Mouse (Mus musculus) left cerebral cortex, adult 9 months (tissue): ENCODE data around the gene Dbil5.
"Not testable (repeated sequence)": the region's sequence is repeated elsewhere in the genome, so short reads cannot be mapped to it uniquely, and the experiment has no call there.

Experiments
- DNase-seq, 2 experiments: peaks; one replicate each; pipeline ENCODE4 v3.0.0; 2022; ENCODE audit warnings: low spot score in 2 of 2

Gene Dbil5

DNA sequence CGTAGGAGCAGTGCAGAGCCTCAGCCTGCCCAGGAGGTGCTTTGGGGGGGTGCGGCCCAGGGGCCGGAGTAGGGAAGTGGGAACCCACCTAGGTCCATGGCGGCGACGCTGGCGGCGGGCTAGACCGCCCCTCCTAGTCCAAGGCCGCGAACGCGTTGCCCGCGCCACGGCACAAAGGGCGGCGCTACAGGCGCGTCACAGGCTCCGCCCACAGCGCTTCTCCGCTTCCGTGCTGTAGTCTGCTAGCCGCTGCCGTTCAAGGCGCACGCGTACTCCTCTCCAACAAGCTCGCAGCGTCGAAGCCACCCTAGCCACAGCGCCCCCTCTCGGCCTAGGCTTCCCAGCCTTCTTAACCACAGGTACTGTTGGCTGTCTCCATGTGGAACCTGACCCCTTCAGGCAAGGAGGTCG is at the start of gene Dbil5, which contains the start of gene Gemin4:
TSS of gene Dbil5 (plus strand) at position 219 of the 411 bp plus-strand sequence.
TSS of gene Gemin4 (minus strand) at position 275 of the 411 bp plus-strand sequence.
- DNase-seq: peak; percentile 90 to 97

DNA sequence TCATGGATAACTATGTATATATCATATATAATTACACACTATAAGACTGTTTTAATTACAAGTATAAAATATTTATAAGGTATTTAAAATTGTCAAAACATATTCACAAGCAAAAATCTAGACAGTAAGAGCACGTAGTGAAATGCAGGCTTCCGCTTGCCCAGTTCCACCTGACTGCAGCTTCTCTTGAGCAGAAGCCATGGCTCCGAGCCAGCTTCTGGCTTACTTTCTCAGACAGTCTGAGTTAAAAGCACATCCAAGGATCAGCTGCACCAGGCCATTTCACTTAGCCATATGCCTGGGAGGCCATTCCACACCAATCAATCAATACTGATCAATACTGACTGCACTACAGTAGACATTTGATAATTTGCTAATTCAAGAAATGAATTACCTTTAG is 48.4 kb upstream of the Dbil5 start:
- DNase-seq: no peak

DNA sequence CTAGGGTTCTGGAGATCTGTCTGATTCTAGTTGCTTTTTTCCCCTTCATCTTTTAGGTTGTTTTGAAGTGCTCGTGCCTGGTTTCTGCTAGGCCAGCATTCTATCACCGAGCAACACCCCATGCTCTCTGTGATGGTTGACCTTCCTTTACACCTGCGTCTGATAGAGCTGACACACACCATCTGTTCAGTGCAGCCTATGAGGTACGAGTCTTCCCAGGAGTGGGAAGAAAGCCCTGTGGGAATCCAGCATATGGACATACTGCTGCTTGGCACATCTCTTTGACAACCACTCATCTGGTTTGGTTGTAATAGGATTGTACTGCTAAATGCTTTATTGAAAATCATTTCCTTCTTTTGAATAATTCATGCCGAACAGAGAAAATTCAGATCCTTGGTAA is 47.2 kb upstream of the Dbil5 start:
- DNase-seq: no peak

DNA sequence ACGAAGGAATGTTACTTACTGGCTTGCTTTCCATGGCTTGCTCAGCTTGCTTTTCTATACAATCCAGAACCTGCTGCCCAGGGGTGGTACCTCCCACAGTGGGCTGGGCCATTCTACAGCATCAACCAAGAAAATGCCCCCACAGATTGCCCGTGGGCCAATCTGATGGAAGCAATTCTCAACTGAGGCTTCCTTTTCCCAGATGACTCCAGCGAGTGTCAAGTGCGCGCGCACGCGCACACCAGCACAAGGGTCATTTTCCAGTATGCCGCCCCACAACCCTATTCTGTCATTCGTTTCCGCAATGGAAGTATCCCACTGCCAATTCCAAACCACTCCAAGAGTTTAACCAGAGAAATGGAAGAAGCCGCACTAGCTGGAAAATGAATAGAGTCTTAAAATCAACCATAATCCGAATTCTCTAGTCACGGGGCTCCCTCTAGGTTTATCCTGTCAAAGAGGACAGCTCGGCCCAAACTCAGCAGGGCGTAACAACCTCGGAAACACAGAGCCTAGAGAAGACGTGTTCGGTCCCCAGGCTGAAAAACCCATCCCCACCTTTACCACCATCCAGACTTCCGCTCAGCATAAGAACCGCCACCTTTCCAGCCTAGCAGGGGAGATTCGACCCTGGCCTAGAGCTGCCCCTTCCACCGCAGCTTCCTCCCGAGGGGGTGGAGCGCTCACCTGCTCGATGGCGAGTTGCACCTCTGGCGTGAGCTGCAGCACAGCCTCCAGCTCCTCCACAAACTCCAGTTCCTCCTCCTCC is 38.5 kb upstream of the Dbil5 start:
- peak; percentile 32 to 54 for DNase-seq

DNA sequence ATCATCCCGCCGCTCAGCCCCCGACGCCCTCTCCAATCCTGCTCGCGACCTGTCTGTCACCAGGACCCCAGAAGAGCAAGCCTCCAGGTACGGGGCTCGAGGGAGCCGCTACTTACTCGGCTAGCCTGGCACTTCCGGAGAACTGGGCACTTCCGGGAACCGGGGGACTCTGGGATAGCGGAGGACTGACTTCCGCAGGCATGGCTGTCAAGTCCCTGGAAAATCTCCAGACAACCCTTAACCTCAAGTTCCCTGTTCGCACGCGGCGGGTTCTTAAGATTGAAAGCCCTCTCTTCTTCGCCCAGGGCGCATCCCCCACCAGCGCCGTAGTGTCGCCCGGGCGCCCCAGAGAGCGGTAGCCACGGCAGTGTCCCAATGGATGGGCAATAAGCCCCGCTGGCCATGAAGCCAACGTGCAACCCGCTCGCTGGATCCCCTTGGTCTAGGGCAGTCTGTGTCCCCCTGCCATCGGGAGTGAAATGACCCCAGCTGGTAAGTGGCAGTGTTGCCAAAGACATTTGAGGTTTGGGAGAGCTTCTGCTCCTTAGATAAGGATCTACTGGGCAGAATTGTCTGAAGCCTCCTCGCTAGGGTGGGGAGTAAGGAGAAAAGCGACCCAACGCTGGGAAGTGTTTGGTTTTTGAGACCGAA is 37.8 kb upstream of the Dbil5 start, which contains the start of the genes Vps53 and Fam57a:
TSS of gene Vps53 (minus strand) at position 153 of the 651 bp plus-strand sequence.
TSS of gene Fam57a (plus strand) at position 177 of the 651 bp plus-strand sequence.
- DNase-seq: peak; percentile 64 to 89

DNA sequence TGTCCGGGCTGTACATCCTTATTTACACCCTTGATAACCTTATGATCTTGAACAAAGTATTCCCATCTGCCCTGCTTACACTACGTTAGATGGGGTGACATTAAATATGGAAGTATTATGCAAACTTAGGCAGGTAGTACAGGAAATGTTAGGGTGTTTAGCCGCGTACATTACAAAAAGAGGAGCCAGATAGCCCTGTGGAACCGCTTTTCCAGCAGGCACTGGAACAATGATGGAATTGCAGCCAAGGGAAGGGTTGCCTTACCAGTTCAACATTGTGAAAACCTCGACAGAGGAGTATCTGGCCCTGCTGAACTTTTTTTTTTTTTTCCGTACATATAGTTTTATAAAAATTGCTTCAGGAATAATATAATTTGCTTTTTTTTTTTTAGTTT is 37.3 kb upstream of the Dbil5 start:
- no peak for DNase-seq

DNA sequence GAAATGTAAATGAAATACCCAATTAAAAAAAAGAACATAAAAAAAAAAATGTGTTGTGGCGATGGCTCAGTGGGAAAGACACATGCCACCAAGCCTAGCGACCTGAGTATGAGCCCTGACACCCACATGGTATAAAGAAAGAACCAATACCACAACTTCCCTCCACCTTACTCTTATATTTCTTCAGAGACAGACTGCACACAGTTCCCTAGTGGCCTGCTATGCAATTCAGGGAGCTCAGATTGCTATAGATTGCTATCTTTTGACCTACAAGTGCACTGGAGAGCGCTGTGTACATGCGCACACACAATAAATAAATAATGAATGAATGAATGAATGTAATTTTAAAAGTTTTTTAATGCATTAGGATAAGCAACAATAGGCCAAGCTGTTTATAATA is 33.7 kb upstream of the Dbil5 start:
- DNase-seq: no peak

DNA sequence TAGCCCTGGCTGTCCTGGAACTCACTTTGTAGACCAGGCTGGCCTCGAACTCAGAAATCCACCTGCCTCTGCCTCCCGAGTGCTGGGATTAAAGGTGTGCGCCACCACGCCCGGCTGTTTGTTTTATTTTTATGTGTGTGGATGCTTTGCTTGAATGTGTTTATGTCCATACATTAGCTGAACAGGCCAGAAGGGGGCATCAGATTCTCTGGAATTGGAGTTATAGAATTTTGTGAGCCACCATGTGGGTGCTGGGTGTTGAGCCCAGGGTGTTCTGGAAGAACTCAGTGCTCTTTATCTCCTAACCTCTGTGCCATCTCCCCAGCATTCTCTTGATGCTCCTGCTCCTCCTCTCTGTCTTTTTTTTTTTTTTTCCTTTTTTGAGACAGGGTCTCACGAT is 30.5 kb upstream of the Dbil5 start:
- no peak for DNase-seq

DNA sequence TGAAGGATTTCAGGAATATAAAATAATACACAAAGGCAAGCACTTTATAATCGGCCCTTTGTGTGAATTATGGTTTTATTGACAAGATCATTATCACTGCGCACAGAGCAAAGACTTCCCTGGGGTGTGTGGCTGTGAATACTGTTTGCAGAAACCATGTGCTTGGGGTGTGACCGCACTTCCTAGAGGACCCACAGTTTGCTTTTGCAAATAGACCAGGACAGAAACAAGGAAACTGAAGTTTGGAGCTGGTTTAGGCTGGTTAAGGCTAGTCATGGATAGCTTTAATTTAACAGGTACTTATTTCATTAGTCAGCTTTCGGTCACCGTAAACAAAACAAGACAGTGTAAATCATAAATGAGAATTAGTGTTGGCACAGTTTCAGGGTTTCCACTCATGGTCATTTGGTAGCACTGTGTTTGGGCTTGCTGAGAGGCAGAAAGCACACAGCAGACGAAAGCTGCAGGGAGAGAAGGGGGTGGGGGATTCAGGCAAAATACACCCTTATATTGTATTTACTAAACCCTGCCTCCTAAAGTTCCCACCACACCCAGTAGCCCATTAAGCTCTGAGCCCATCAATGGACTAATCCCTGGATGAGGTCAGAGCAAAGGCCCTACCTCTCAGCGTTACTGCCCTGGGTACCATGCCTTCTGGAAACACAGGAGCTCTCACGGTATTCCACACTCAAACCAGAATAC is 21.0 kb upstream of the Dbil5 start:
- no peak for DNase-seq

DNA sequence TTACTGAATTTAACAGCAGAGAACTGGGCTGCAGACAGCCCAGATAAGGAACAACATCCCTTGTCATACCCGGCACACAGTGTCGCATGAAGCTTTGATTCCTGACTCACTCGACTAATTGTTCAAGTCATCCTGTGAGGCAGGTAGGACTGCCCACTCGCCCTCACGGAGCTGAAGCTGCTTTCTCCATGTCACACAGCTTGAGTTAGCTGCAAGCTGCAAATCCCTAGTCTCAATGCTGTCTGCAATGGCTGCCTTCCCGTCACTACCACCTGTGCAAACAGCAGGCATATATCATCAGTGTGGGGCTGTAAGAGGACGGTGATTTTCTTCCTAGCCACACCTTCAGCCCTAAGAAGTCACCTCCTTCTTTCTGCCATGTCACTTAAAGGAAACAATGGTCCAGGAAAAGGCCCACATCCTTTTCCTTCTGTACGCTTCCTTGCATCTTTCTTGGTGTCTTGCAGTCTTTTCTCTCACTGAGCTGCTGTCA is 20.4 kb upstream of the Dbil5 start:
- no peak for DNase-seq

DNA sequence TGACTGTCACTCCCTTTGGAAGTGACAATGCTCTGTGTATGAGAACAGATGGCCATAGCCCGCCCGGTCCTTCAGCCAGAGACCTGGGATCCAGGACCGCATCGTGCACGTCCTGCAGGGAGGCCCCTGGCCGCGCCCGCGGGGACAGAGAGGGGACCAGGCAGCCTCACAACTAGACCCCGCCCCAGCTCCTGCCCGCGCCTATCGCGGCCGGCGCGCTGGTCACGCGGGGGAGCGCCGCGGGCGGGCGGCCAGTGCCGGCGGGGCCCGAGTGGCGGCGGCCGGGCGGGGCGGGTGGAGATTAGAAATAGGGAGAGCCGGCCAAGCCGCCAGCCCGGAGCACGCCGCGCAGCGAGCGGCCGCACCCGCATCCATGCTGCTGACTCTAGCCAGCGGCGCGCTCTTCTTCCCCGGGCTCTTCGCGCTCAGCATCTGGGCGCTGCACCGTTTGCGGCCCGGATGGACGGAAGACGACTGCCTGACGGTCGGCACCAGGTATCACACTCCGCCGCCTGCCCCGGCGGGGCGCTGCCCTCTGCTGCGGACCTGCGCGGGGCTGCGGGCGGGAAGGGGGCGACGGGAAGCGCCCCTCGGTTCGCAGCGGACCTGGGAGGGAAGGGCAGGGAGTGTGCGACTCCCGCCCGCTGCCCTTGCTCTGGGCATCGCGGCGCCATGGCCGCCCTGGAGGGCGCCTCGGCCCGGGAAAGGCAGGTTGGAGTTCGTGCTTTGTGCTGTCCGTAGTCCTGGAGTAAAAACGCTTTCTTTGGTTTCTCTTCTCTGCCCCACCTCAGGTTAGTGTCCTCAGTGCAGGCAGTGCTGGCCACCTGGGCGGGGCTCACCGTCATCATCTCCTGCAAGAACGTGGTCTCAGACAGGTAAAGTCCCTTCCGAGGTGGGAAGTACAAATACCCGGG is 15.4 kb upstream of the Dbil5 start:
- DNase-seq: peak in 1 of 2 experiments; percentile 83

DNA sequence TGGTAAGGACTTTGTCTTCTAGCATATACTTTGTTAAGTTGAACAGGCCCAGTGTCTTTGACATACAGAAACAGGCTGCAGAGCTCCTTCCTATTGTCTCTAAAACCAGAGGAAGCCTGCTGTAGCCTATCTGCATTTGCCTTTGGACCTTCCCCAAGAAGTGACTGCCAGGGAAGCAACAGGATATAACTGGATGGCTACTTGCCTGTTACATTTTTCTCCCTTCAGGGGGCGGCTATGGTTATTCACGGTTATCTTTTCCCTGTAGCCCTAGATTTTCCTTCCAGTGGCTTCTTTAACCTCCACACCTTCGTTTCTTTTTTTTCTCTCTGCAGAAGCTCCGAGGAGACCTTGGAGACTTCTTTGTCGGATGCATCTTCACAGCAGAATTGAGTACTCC is 10.6 kb upstream of the Dbil5 start:
- no peak for DNase-seq

DNA sequence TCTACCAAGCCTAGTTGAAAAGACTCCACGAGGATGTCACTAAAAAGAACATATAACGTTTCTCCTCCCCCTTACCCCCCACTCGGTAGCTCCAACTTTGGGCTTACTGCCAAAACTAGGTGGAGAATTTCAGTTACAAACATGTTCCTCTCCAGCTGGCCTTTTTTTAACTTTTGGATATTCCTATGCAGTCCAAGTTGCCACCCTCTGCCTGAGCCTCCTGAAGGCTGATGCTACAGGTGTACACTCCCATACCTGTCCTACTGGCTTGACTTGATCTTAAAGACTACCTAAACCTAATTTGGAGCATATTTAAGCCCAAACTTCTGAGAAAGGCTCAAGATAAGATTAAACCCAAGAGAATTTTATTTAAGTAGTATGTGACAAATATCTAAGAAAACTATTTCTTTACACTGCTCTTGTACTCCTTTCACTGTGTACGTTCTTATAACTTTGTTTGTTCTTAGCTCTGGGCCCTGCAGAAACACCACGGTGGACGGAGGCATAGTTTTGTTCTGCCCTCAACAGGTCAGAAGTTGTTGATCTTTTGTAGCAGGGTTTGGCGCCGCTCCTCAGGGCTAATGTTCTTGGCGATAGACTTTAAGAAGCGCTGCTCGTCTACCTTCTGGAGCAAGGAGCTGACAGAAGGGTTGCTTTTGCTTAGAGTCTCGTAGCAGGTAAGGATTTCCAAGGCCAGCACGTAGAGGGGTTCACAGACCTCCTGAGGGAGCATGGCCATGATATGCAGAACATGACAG is 7.0 kb upstream of the Dbil5 start:
- no peak for DNase-seq

DNA sequence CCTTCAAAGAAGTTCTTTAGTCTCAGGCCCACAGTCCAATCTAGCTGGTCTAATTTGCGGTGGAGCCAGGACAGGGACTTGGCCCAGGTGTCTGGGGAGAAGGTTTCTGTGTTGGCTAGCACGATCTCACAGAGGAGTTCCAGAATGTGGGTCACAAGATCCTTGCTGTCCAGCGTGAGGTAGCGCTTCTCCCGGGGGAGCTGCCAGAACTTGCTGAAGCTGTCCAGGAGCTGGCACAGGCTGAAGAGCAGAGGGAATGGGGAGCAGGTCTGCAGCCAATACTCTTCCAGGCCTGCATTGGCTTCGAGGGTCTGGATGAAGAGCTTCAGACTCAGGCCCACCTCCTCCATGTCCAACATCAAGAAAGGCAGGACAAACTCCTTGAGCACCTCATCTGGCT is 5.8 kb upstream of the Dbil5 start:
- not testable (repeated sequence) for DNase-seq

DNA sequence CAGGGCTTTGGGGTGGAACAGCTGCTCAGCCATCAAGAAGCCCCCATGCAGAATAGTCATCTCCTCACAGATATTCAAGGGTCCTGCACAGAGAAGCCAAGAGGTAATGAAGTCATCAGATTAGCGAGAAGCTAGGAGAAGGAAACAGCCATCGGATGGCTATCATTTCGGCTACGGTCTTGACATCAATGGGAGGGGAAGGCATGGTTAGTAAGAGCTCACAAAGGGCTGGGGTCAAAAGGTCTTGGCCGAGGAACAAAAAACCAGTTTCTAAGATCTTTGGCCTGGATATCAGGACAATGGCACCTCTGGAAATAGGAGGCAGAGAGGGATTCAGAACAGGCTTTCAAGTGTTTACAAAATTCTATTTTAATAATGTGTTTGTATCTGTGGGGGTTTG is 3.6 kb upstream of the Dbil5 start:
- no peak for DNase-seq

DNA sequence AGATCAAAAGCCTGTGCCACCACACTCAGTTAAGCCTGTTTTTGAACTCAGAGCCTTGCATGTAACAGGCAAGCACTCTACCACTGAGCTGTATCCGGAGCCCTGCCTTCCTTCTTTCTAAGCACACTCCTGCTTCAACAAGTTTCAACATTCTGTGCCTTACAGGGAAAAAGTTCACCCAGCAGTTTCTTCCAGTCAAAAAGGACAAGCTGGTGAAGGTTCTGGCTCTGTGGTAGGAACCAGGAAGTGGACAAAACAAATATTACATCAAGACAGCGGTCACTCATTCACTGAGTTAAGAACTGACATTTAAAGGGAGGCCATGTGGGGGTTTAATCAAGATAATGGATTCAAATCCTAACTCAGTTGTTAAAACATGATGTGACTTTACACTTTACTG is 2.4 kb upstream of the Dbil5 start:
- DNase-seq: no peak

DNA sequence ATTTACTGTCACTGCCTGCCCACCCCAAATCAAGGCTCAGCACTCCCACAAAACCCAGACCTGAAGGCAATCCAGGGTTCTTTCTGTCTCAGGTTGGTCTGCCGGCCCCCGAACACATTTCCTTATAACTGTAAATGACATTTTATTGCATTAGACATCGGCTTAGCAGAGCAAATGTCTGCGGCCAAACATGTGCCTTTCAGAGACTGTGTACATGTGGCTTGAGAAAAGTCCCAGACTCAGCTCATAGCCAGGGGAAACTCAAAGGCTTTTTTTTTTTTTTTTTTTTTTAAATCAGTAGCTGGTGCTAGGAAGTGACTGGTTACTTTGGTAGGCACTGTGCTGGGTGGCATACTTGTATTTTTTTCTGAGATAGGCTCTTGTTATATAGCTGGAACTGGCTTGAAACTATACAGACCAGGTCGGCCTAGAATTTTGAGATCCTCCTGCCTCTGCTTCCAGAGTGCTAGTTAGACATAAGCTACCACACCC is 1.3 kb upstream of the Dbil5 start:
- DNase-seq: no peak

DNA sequence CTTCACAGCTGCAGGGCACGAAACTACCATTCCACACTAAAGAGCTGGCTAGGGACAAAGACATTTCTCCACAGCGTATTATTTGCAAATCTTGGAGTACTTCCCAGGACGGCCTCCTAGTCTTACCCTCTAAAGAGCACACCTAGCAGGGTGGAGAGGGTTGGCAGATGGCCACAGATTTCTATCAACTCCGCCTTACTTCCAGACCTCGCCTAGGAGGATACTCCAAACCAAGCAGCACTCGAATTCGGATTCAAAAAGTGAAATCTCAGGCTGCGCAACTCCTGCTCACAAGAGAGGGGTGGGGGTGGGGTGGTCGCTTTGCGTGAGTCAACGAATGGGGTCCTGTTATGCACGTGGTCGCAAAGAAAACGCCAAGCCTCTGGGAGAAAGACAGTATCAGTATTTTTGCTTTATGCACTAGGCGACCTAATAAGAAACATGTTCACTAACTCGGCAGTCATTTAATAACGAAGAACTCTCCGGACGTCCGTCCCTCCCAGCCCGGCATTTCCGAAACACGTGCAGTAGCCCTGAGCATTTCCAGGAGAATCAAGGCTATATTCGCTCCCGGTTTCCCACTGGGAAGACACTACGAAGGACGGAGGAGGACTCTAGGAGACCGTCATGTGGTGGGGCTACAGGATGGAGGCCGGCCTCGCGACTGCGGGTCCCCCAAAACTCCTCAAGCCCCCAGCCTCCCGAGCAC is 573 bp upstream of the Dbil5 start:
- no peak for DNase-seq

DNA sequence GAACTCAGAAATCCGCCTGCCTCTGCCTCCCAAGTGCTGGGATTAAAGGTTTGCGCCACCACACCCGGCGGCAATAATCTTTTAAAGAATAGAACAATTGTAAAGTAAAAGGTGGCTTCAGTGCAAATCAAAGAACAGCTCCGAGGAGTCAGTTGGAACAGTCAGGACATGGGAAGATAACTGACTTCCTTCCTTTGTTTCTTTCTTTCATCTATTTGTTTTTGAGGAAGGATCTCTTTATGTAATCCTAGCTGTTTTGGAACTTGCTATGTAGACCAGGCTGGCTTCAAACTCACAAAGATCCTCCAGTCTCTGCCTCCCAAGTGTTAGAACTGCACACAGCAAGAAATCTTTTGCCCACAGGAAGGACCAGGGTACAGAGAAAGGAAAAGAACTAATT is 7.2 kb downstream of the Dbil5 start:
- DNase-seq: no peak

DNA sequence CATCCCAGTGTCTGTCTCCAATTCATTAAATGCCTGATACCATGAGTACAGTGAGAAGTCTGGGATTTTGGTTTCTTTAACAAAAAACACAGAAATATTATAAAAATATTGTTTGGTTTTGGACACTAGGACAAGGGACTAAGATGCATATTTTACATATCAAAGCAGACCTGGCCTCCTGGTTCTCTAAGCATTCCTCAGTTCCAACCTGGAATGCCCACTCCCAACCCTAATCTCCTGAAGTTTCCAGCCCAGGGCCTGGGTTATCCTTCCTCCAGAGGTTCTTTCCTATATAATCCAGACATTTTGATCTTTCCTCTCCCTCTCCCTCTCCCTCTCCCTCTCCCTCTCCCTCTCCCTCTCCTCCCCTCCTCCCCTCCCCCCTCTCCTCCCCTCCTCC is 7.6 kb downstream of the Dbil5 start:
- DNase-seq: no peak
